Mouse (Mus musculus): ENCODE data around the gene Pdk2. TPM values are rescaled to one million over a fixed set of nuclear protein-coding genes. Genes with fewer than 3 reads are reported as not detected.

Gene Pdk2
- polyA plus RNA-seq, 2 experiments: 29.6 to 34.9 TPM

DNA sequence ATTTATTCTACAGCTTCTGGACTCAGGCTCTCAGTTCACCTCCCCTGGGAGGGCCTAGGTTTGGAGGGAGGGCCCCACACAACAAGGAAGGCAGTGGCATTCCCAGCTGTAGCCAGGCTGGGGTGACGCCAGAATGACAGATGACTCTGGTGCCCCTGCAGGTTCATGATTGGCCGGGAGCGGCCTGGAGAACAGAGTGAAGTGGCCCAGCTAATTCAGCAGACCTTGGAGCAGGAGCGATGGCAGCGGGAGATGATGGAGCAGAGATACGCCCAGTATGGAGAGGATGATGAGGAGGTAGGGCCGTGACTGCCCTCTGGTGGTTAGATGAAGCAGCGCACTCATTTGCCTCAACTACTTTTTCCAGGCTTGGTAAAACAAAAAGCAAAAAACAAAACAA is 40.1 kb downstream of the Pdk2 start:
- Histone ChIP-seq H3K27ac (replicated peaks; ENCODE audit: low read depth, low read length) (no peak overlapping the region), H3K4me3 (replicated peaks; ENCODE audit: low read length) (no peak overlapping the region), H3K36me3 (ENCODE audit: control insufficient read depth, insufficient read depth, low read length) (peaks cover 94% of the 10 kb centered on the region), H3K9ac (ENCODE audit: low read depth, low read length, severe bottlenecking) (no peak overlapping the region), H3K4me1 (ENCODE audit: control insufficient read depth, insufficient read depth, low read length) (peaks cover 5% of the 10 kb centered on the region; the same call in 1 of the 2 replicates), H3K9me3 (ENCODE audit: control insufficient read depth, low read length) (no peaks in the 10 kb centered on the region), H3K4me2 (replicated peaks; ENCODE audit: low read depth, low read length, severe bottlenecking) (no peak overlapping the region), H3K27me3 (ENCODE audit: control insufficient read depth, insufficient read depth, low read length) (no peaks in the 10 kb centered on the region)
- WGBS: 4% methylated on average over 8 of the region's 8 CpGs
- ATAC-seq (ENCODE audit: low FRiP score, low read depth) (peak; percentile 34; the same call in 1 of the 2 replicates), DNase-seq (ENCODE audit: low spot score) (peak; percentile 80)
- TF ChIP-seq POLR2A (IDR thresholded peaks at IDR 0.05; ENCODE audit: borderline replicate concordance, extremely low read depth, insufficient read depth, insufficient read length): no peak

DNA sequence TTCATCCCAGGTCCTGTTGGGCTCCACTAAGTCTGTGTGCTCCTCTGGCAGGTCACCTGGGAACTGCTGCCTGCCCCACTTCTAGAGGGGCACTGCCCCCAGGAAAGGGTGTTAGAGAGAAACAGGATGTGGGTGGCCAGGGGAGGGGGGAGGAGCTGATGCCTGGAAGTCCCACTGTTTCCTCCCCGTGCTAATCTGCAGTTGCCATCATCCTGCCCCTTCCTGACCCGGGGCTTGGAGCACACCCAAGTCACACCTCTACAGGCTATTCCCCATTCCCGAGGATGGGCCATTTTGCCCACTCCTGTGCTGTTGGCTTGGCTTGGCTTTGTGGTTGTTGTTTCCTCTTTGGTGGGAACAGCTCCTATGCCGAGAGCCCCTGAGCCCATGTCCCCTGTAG is 40.6 kb downstream of the Pdk2 start:
- no peak overlapping the region for H3K4me2 ChIP-seq (replicated peaks; ENCODE audit: low read depth, low read length, severe bottlenecking)
- no peak overlapping the region for H3K4me3 ChIP-seq (replicated peaks; ENCODE audit: low read length)
- no peak overlapping the region for H3K9ac ChIP-seq (ENCODE audit: low read depth, low read length, severe bottlenecking)
- H3K36me3 ChIP-seq (ENCODE audit: control insufficient read depth, insufficient read depth, low read length): peaks cover 94% of the 10 kb centered on the region
- H3K9me3 ChIP-seq (ENCODE audit: control insufficient read depth, low read length): no peaks in the 10 kb centered on the region
- no peaks in the 10 kb centered on the region for H3K27me3 ChIP-seq (ENCODE audit: control insufficient read depth, insufficient read depth, low read length)
- WGBS: 26% methylated on average over 4 of the region's 4 CpGs
- H3K4me1 ChIP-seq (ENCODE audit: control insufficient read depth, insufficient read depth, low read length): peaks cover 5% of the 10 kb centered on the region; the same call in 1 of the 2 replicates
- H3K27ac ChIP-seq (replicated peaks; ENCODE audit: low read depth, low read length): no peak overlapping the region
- TF ChIP-seq POLR2A (IDR thresholded peaks at IDR 0.05; ENCODE audit: borderline replicate concordance, extremely low read depth, insufficient read depth, insufficient read length): no peak
- DNase-seq (ENCODE audit: low spot score) (no peak), ATAC-seq (ENCODE audit: low FRiP score, low read depth) (no peak)

DNA sequence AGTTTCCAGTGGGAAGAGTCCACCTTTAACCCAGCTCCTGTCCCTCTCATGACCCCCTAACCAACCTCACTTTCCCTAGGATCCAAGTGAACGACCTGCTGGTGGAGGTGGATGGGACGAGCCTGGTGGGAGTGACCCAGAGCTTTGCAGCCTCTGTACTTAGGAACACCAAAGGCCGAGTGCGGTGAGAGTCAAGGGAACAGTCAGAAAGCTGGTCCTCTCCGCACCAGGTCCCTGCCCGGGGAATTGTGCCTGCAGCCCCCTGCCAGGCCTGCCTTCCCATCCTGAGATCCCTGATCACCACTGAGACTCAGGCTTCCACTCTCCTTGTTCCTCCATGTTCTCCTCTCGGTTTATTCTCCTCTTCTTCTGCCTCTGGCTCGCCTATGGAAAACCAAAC is 41.0 kb downstream of the Pdk2 start:
- H3K4me1 ChIP-seq (ENCODE audit: control insufficient read depth, insufficient read depth, low read length): peaks cover 8% of the 10 kb centered on the region
- H3K36me3 ChIP-seq (ENCODE audit: control insufficient read depth, insufficient read depth, low read length): peaks cover 94% of the 10 kb centered on the region
- no peaks in the 10 kb centered on the region for H3K9me3 ChIP-seq (ENCODE audit: control insufficient read depth, low read length)
- ATAC-seq (ENCODE audit: low FRiP score, low read depth) (no peak), DNase-seq (ENCODE audit: low spot score) (no peak)
- no peak overlapping the region for H3K4me2 ChIP-seq (replicated peaks; ENCODE audit: low read depth, low read length, severe bottlenecking)
- no peaks in the 10 kb centered on the region for H3K27me3 ChIP-seq (ENCODE audit: control insufficient read depth, insufficient read depth, low read length)
- no peak for TF ChIP-seq POLR2A (IDR thresholded peaks at IDR 0.05; ENCODE audit: borderline replicate concordance, extremely low read depth, insufficient read depth, insufficient read length)
- H3K4me3 ChIP-seq (replicated peaks; ENCODE audit: low read length): no peak overlapping the region
- WGBS: 61% methylated on average over 5 of the region's 8 CpGs
- no peak overlapping the region for H3K27ac ChIP-seq (replicated peaks; ENCODE audit: low read depth, low read length)
- H3K9ac ChIP-seq (ENCODE audit: low read depth, low read length, severe bottlenecking): no peak overlapping the region

DNA sequence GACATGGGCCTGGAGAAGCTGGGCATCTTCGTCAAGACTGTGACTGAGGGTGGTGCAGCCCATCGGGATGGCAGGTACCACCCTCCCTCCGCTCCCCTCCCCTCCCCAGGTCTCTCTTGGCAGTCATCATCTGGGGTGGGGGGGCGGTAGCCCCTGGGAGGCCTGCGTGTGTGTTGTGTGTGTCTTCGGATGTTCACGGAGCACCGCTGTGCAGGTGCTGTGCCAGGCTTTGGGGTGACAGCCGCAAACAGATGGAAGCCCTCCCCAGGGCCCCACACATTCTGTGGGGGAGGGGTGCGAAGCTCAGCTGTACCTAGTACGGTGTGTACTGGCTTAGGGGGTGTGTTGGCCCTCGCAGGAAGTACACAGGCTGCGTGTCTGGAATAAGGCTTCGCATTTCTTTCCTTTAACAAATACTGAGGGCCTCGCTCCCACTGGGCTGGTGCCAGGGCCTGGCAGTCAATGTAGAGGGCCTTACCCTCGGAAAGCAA is 43.1 kb downstream of the Pdk2 start:
- peaks cover 82% of the 10 kb centered on the region for H3K36me3 ChIP-seq (ENCODE audit: control insufficient read depth, insufficient read depth, low read length)
- peaks cover 29% of the 10 kb centered on the region for H3K4me1 ChIP-seq (ENCODE audit: control insufficient read depth, insufficient read depth, low read length)

DNA sequence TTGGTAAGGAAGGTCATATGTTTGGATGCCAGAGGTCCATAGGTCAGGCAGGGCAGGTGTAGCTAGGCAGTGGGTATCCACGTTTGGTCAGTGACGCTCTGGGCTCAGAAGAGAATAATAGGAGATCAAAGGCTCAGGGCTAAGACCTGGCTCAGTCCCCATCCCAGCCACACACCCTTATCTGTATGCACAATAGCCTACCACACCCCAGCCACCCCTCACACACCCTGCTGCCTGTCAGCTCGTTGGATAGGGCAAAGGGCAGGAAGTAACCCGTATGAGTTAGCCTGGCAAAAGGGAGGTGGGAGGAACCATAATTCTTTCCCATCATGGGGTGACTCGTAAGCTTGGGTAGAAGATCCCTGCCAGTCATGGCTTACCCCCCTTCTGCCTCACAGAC is 43.6 kb downstream of the Pdk2 start:
- DNase-seq (ENCODE audit: low spot score): no peak

More for the DNA sequence above, 43.1 kb downstream of the Pdk2 start:
- no peak for ATAC-seq (ENCODE audit: low FRiP score, low read depth)
- Histone ChIP-seq H3K9me3 (ENCODE audit: control insufficient read depth, low read length) (no peaks in the 10 kb centered on the region), H3K9ac (ENCODE audit: low read depth, low read length, severe bottlenecking) (no peak overlapping the region), H3K27ac (replicated peaks; ENCODE audit: low read depth, low read length) (no peak overlapping the region), H3K27me3 (ENCODE audit: control insufficient read depth, insufficient read depth, low read length) (no peaks in the 10 kb centered on the region), H3K4me3 (replicated peaks; ENCODE audit: low read length) (no peak overlapping the region), H3K4me2 (replicated peaks; ENCODE audit: low read depth, low read length, severe bottlenecking) (no peak overlapping the region)
- no peak for TF ChIP-seq POLR2A (IDR thresholded peaks at IDR 0.05; ENCODE audit: borderline replicate concordance, extremely low read depth, insufficient read depth, insufficient read length)
- 80% methylated on average over 16 of the region's 16 CpGs for WGBS
- no peak for DNase-seq (ENCODE audit: low spot score)

DNA sequence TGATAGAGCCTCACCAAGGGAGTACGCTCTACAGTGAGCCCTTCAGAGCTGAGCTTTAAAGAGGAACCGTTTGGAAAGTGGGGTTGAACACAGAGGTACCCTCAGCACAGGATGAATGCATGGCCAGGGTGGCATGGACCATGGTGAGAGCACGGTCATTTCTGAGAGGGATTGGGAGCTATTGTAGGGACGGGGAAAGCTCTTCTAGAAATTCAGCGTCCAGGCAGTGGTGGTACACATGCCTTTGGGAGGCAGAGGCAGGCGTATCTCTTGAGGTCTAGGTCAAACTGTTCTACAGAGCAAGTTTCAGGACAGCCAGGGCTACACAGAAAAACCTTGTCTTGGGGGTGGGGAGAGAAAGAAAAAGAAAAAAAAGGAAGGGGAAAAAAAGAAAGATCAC is 44.2 kb downstream of the Pdk2 start:
- Histone ChIP-seq H3K27ac (replicated peaks; ENCODE audit: low read depth, low read length) (no peak overlapping the region), H3K36me3 (ENCODE audit: control insufficient read depth, insufficient read depth, low read length) (peaks cover 71% of the 10 kb centered on the region), H3K4me2 (replicated peaks; ENCODE audit: low read depth, low read length, severe bottlenecking) (no peak overlapping the region), H3K27me3 (ENCODE audit: control insufficient read depth, insufficient read depth, low read length) (no peaks in the 10 kb centered on the region), H3K9ac (ENCODE audit: low read depth, low read length, severe bottlenecking) (no peak overlapping the region), H3K4me3 (replicated peaks; ENCODE audit: low read length) (no peak overlapping the region), H3K4me1 (ENCODE audit: control insufficient read depth, insufficient read depth, low read length) (peaks cover 38% of the 10 kb centered on the region), H3K9me3 (ENCODE audit: control insufficient read depth, low read length) (no peaks in the 10 kb centered on the region)
- no peak for ATAC-seq (ENCODE audit: low FRiP score, low read depth)
- DNase-seq (ENCODE audit: low spot score): no peak
- WGBS: 90% methylated on average over 6 of the region's 6 CpGs
- no peak for TF ChIP-seq POLR2A (IDR thresholded peaks at IDR 0.05; ENCODE audit: borderline replicate concordance, extremely low read depth, insufficient read depth, insufficient read length)

More for the DNA sequence above, 43.6 kb downstream of the Pdk2 start:
- no peak for ATAC-seq (ENCODE audit: low FRiP score, low read depth)
- Histone ChIP-seq H3K27me3 (ENCODE audit: control insufficient read depth, insufficient read depth, low read length) (no peaks in the 10 kb centered on the region), H3K4me3 (replicated peaks; ENCODE audit: low read length) (no peak overlapping the region), H3K36me3 (ENCODE audit: control insufficient read depth, insufficient read depth, low read length) (peaks cover 77% of the 10 kb centered on the region), H3K4me2 (replicated peaks; ENCODE audit: low read depth, low read length, severe bottlenecking) (no peak overlapping the region), H3K27ac (replicated peaks; ENCODE audit: low read depth, low read length) (no peak overlapping the region), H3K4me1 (ENCODE audit: control insufficient read depth, insufficient read depth, low read length) (peaks cover 33% of the 10 kb centered on the region), H3K9me3 (ENCODE audit: control insufficient read depth, low read length) (no peaks in the 10 kb centered on the region), H3K9ac (ENCODE audit: low read depth, low read length, severe bottlenecking) (no peak overlapping the region)
- no peak for TF ChIP-seq POLR2A (IDR thresholded peaks at IDR 0.05; ENCODE audit: borderline replicate concordance, extremely low read depth, insufficient read depth, insufficient read length)
- WGBS: 68% methylated on average over 5 of the region's 5 CpGs

All from limb, embryonic 14.5 days (tissue).